Mouse (Mus musculus) midbrain, embryonic 14.5 days (tissue): ENCODE data around the gene Glce. TPM values are rescaled to one million over a fixed set of nuclear protein-coding genes. Genes with fewer than 3 reads are reported as not detected.

ENCODE experiments used
- ATAC-seq: fragments of 200-750 bp; cut with Nextera tagmentation; 2 replicates; pipeline ENCODE4 v1.8.0; 2017; ENCODE audit warnings: moderate number of reproducible peaks, moderate library complexity; ENCODE audit not compliant: low FRiP score, low TSS enrichment
- DNase-seq: peaks from one replicate; pipeline ENCODE4 v3.0.0-alpha.2; 2015
- H3K27ac ChIP-seq: fragments of 300-500 bp; sonication (generic); replicated peaks from 2 replicates; pipeline ENCODE4 v1.5.1; 2014; ENCODE audit warnings: mild to moderate bottlenecking, low read depth, low read length, moderate library complexity
- H3K27me3 ChIP-seq: fragments of 300-500 bp; sonication (generic); 2 replicates; pipeline ENCODE4 v1.6.1; 2014; ENCODE audit warnings: low read length, control low read depth, mixed read lengths; ENCODE audit not compliant: control insufficient read depth, insufficient read depth
- H3K36me3 ChIP-seq: fragments of 300-500 bp; sonication (generic); 2 replicates; pipeline ENCODE4 v1.6.1; 2014; ENCODE audit warnings: low read length, control low read depth; ENCODE audit not compliant: control insufficient read depth, insufficient read depth
- H3K4me1 ChIP-seq: fragments of 300-500 bp; sonication (generic); 2 replicates; pipeline ENCODE4 v1.6.1; 2014; ENCODE audit warnings: mild to moderate bottlenecking, antibody characterized with exemption, low read length, control low read depth; ENCODE audit not compliant: control insufficient read depth, insufficient read depth
- H3K4me2 ChIP-seq: fragments of 300-500 bp; sonication (generic); 2 replicates; pipeline ENCODE4 v1.6.1; 2014; ENCODE audit warnings: mild to moderate bottlenecking, low read length, moderate library complexity
- H3K4me3 ChIP-seq: fragments of 300-500 bp; sonication (generic); replicated peaks from 2 replicates; pipeline ENCODE4 v1.5.1; 2014; ENCODE audit warnings: low read depth, low read length
- H3K9ac ChIP-seq: fragments of 300-500 bp; sonication (generic); replicated peaks from 2 replicates; pipeline ENCODE4 v1.6.1; 2014; ENCODE audit warnings: mild to moderate bottlenecking, low read length, moderate library complexity
- H3K9me3 ChIP-seq: fragments of 300-500 bp; sonication (generic); 2 replicates; pipeline ENCODE4 v1.6.1; 2016; ENCODE audit warnings: low read length, control low read depth, mixed read lengths; ENCODE audit not compliant: control insufficient read depth
- WGBS: fragments of 180-500 bp; shearing (Covaris S2); extraction: QIAGEN DNeasy Blood & Tissue Kit; methylation state at CpG from one replicate; pipeline ENCODE4 v1.1.7; 2014; 5-methylcytosine and 5-hydroxymethylcytosine counted together
- microRNA-seq: library from miRNA; unstranded; fragments of <30 nt; microRNA quantifications from one replicate; pipeline ENCODE4, GENCODE M21; 2016
- polyA plus RNA-seq: library from polyadenylated mRNA; unstranded; fragments of >200 nt; fragmentation: Nextera tagmentation; extraction: Ambion mirVana; gene quantifications from 2 replicates; pipeline ENCODE4 v1.2.1, GENCODE M21; 2014

Glce gene
- polyA plus RNA-seq, 1 experiment from 2014 or later, result 20.2 TPM

GRCm38 (mm10) chr9:62018229-62019093, 104.0 kb downstream of the Glce start:
- no peak overlapping the region for H3K4me3 ChIP-seq
- WGBS, result 88% methylated on average over 14 of the region's 14 CpGs
- no peaks in the 10 kb centered on the region for H3K36me3 ChIP-seq
- no peaks in the 10 kb centered on the region for H3K27me3 ChIP-seq
- no peak for DNase-seq
- no peaks in the 10 kb centered on the region for H3K4me1 ChIP-seq
- H3K27ac ChIP-seq, result no peak overlapping the region
- no peak for ATAC-seq
- no peaks in the 10 kb centered on the region for H3K9me3 ChIP-seq
- no peak overlapping the region for H3K9ac ChIP-seq
- H3K4me2 ChIP-seq, result no peak overlapping the region

- Histone ChIP-seq H3K36me3 (no peaks in the 10 kb centered on the region), H3K9ac (no peak overlapping the region), H3K9me3 (no peaks in the 10 kb centered on the region), H3K27me3 (no peaks in the 10 kb centered on the region), H3K4me1 (no peaks in the 10 kb centered on the region), H3K4me2 (no peak overlapping the region), H3K27ac (no peak overlapping the region), H3K4me3 (no peak overlapping the region)
- DNase-seq (no peak), ATAC-seq (no peak)
- 86% methylated on average over 6 of the region's 6 CpGs for WGBS
Observed at GRCm38 (mm10) chr9:62017329-62017728, 105.1 kb downstream of the Glce start.

- Histone ChIP-seq H3K9ac (no peak overlapping the region), H3K27ac (no peak overlapping the region), H3K4me1 (no peaks in the 10 kb centered on the region), H3K36me3 (no peaks in the 10 kb centered on the region), H3K9me3 (no peaks in the 10 kb centered on the region), H3K4me3 (no peak overlapping the region), H3K27me3 (no peaks in the 10 kb centered on the region), H3K4me2 (no peak overlapping the region)
- ATAC-seq (no peak), DNase-seq (no peak)
- WGBS, result 62% methylated on average over 3 of the region's 3 CpGs
Observed at GRCm38 (mm10) chr9:62015504-62015903, 107.0 kb downstream of the Glce start.

- no peaks in the 10 kb centered on the region for H3K9me3 ChIP-seq
- H3K4me1 ChIP-seq, result no peaks in the 10 kb centered on the region
- DNase-seq (no peak), ATAC-seq (no peak)
- no peak overlapping the region for H3K4me3 ChIP-seq
- no peaks in the 10 kb centered on the region for H3K36me3 ChIP-seq
- H3K9ac ChIP-seq, result no peak overlapping the region
- no peak overlapping the region for H3K4me2 ChIP-seq
- 71% methylated on average over 12 of the region's 12 CpGs for WGBS
- no peak overlapping the region for H3K27ac ChIP-seq
- no peaks in the 10 kb centered on the region for H3K27me3 ChIP-seq
Observed at GRCm38 (mm10) chr9:62013316-62014097, 108.9 kb downstream of the Glce start.

- Histone ChIP-seq H3K27me3 (no peaks in the 10 kb centered on the region), H3K4me2 (no peak overlapping the region), H3K9ac (no peak overlapping the region), H3K9me3 (no peaks in the 10 kb centered on the region), H3K4me1 (peaks cover 3% of the 10 kb centered on the region; the same call in 1 of the 2 replicates), H3K27ac (no peak overlapping the region), H3K36me3 (no peaks in the 10 kb centered on the region), H3K4me3 (no peak overlapping the region)
- WGBS, result 86% methylated on average over 5 of the region's 5 CpGs
- DNase-seq, result no peak
- ATAC-seq, result no peak
Observed at GRCm38 (mm10) chr9:62008360-62008759, 114.1 kb downstream of the Glce start.

Small RNAs within 50 kb of the gene (microRNA-seq; reads per million reads assigned to microRNA genes)
- 1.9 reads per million, percentile 10 among the genes with 10 or more reads in this experiment for gene Mir5133

Other genes with a start within 250 kb of the Glce start
- gene Rplp1, start 208.1 kb downstream of the Glce start, polyA plus RNA-seq, result 935 and 1,231 TPM in 2 replicates
- 9.6 and 26.3 TPM in 2 replicates for gene Kif23, start 175.9 kb downstream of the Glce start, polyA plus RNA-seq
- 0.15 and 0.38 TPM in 2 replicates for gene Paqr5, start 95.8 kb downstream of the Glce start, polyA plus RNA-seq
- gene Spesp1, start 159.6 kb upstream of the Glce start, polyA plus RNA-seq, result not detected in 2 replicates
- 81.0 and 82.1 TPM in 2 replicates for gene Anp32a, start 218.6 kb upstream of the Glce start, polyA plus RNA-seq